Mouse (Mus musculus) CH12.LX (cell line): ENCODE measurements around the gene Mesd. TPM values are rescaled to one million over a fixed set of nuclear protein-coding genes. Genes with fewer than 3 reads are reported as not detected.

Experiments
- DNase-seq: peaks from one replicate; pipeline ENCODE4 v3.0.0-alpha.2; 2013; ENCODE audit errors: extremely low read depth
- H3K27ac ChIP-seq: 2 replicates; pipeline ENCODE4 v1.5.1; 2012; ENCODE audit warnings: low read depth, mild to moderate bottlenecking, control low read depth, moderate library complexity; ENCODE audit not compliant: insufficient read depth
- H3K27me3 ChIP-seq: replicated peaks from 2 replicates; pipeline ENCODE3; 2012; ENCODE audit warnings: inconsistent platforms
- H3K36me3 ChIP-seq, 2 experiments: replicated peaks in 1 of 2; 2 replicates each; pipeline versions ENCODE3 to v1.6.1; 2012; ENCODE audit warnings: inconsistent platforms in 1 of 2, low read length in 1 of 2, mild to moderate bottlenecking in 1 of 2, mixed read lengths in 1 of 2, moderate library complexity in 1 of 2; ENCODE audit not compliant: control insufficient read depth in 1 of 2, insufficient read depth in 1 of 2
- H3K4me1 ChIP-seq, 2 experiments: 2 replicates each; pipeline ENCODE4 v1.6.1; 2012; ENCODE audit warnings: inconsistent platforms in 1 of 2, moderate library complexity in 1 of 2; ENCODE audit not compliant: insufficient read depth in 2 of 2, control insufficient read depth in 1 of 2
- H3K4me2 ChIP-seq: 2 replicates; pipeline ENCODE4 v1.6.1; 2012; ENCODE audit warnings: low read depth, mild to moderate bottlenecking, control low read depth; ENCODE audit not compliant: poor library complexity, insufficient read depth, severe bottlenecking
- H3K4me3 ChIP-seq, 3 experiments: fragments of 150-350 bp in 1 of 3; sonication (generic) in 1 of 3; replicated peaks in 1 of 3; 2 replicates each; pipeline versions ENCODE3 to v1.5.1; 2011 to 2012; ENCODE audit warnings: low read depth in 2 of 3, low read length in 2 of 3, mild to moderate bottlenecking in 2 of 3, moderate library complexity in 2 of 3, control low read depth in 1 of 3, improper control_type of control experiment in 1 of 3, inconsistent platforms in 1 of 3, mixed read lengths in 1 of 3; ENCODE audit not compliant: poor library complexity in 1 of 3
- H3K79me2 ChIP-seq: replicated peaks from 2 replicates; pipeline ENCODE4 v1.6.1; 2012; ENCODE audit warnings: mild to moderate bottlenecking, moderate library complexity; ENCODE audit not compliant: control insufficient read depth, poor library complexity, insufficient read depth, severe bottlenecking; ENCODE audit errors: extremely low read depth
- H3K9ac ChIP-seq: 2 replicates; pipeline ENCODE4 v1.6.1; 2012; ENCODE audit warnings: low read depth, mild to moderate bottlenecking, control low read depth, moderate library complexity; ENCODE audit not compliant: insufficient read depth
- H3K9me3 ChIP-seq: replicated peaks from 2 replicates; pipeline ENCODE3; 2012; ENCODE audit warnings: low read length, inconsistent platforms, mixed read lengths
- BHLHE40 ChIP-seq: IDR thresholded peaks from 2 replicates; pipeline ENCODE4 v1.6.1; 2011; ENCODE audit warnings: mild to moderate bottlenecking, low read depth, low read length, improper control_type of control experiment
- CHD2 ChIP-seq: IDR thresholded peaks from 2 replicates; pipeline ENCODE4 v1.6.1; 2011; ENCODE audit warnings: low read length, improper control_type of control experiment
- CTCF ChIP-seq, 2 experiments: IDR thresholded peaks in 1 of 2; conservative IDR thresholded peaks in 1 of 2; 2 replicates each; pipeline ENCODE4 v1.5.1; 2011 to 2012; ENCODE audit warnings: low read depth in 2 of 2, low read length in 2 of 2, improper control_type of control experiment in 1 of 2, inconsistent platforms in 1 of 2, mild to moderate bottlenecking in 1 of 2, moderate library complexity in 1 of 2
- E2F4 ChIP-seq: IDR thresholded peaks from 2 replicates; pipeline ENCODE4 v1.6.1; 2011; ENCODE audit warnings: low read depth, low read length, improper control_type of control experiment; ENCODE audit not compliant: insufficient replicate concordance
- ELF1 ChIP-seq: IDR thresholded peaks from 2 replicates; pipeline ENCODE4 v1.6.1; 2014; ENCODE audit warnings: low read depth, mild to moderate bottlenecking, inconsistent platforms, low read length, improper control_type of control experiment
- EP300 ChIP-seq: IDR thresholded peaks from 2 replicates; pipeline ENCODE4 v1.6.1; 2011; ENCODE audit warnings: low read length, improper control_type of control experiment
- ETS1 ChIP-seq: conservative IDR thresholded peaks from 2 replicates; pipeline ENCODE4 v1.6.1; 2012; ENCODE audit warnings: low read depth, mild to moderate bottlenecking, inconsistent platforms, low read length, improper control_type of control experiment, moderate library complexity
- HCFC1 ChIP-seq: IDR thresholded peaks from 2 replicates; pipeline ENCODE4 v1.6.1; 2012; ENCODE audit warnings: low read depth, mild to moderate bottlenecking, inconsistent platforms, low read length, improper control_type of control experiment
- IRF4 ChIP-seq: IDR thresholded peaks from 2 replicates; pipeline ENCODE4 v1.6.1; 2014; ENCODE audit warnings: low read depth, mild to moderate bottlenecking, inconsistent platforms, low read length, improper control_type of control experiment
- MAX ChIP-seq: IDR thresholded peaks from 2 replicates; pipeline ENCODE4 v1.6.1; 2011; ENCODE audit warnings: low read length, improper control_type of control experiment
- MAZ ChIP-seq: IDR thresholded peaks from 2 replicates; pipeline ENCODE4 v1.6.1; 2012; ENCODE audit warnings: low read depth, mild to moderate bottlenecking, inconsistent platforms, low read length, improper control_type of control experiment, moderate library complexity
- MEF2A ChIP-seq: IDR thresholded peaks from 2 replicates; pipeline ENCODE4 v1.6.1; 2014; ENCODE audit warnings: low read depth, mild to moderate bottlenecking, inconsistent platforms, low read length, improper control_type of control experiment, borderline replicate concordance
- MXI1 ChIP-seq: IDR thresholded peaks from 2 replicates; pipeline ENCODE4 v1.6.1; 2011; ENCODE audit warnings: mild to moderate bottlenecking, low read depth, low read length, improper control_type of control experiment
- MYC ChIP-seq: IDR thresholded peaks from 2 replicates; pipeline ENCODE4 v1.6.1; 2011; ENCODE audit warnings: low read depth, mild to moderate bottlenecking, improper control_type of control experiment, low read length
- NELFE ChIP-seq: IDR thresholded peaks from 2 replicates; pipeline ENCODE4 v1.6.1; 2011; ENCODE audit warnings: low read depth, low read length, improper control_type of control experiment
- NRF1 ChIP-seq: IDR thresholded peaks from 2 replicates; pipeline ENCODE4 v1.6.1; 2014; ENCODE audit warnings: low read depth, mild to moderate bottlenecking, inconsistent platforms, low read length, improper control_type of control experiment, moderate library complexity
- PAX5 ChIP-seq: IDR thresholded peaks from 2 replicates; pipeline ENCODE4 v1.6.1; 2012; ENCODE audit warnings: low read length, inconsistent platforms, mixed read lengths
- POLR2AphosphoS2 ChIP-seq: IDR thresholded peaks from 2 replicates; pipeline ENCODE4 v1.6.1; 2011; ENCODE audit warnings: low read depth, low read length, improper control_type of control experiment
- RAD21 ChIP-seq: IDR thresholded peaks from 2 replicates; pipeline ENCODE4 v1.6.1; 2011; ENCODE audit warnings: low read depth, mild to moderate bottlenecking, low read length, improper control_type of control experiment, moderate library complexity
- RCOR1 ChIP-seq: conservative IDR thresholded peaks from 2 replicates; pipeline ENCODE4 v1.6.1; 2012; ENCODE audit warnings: low read depth, mild to moderate bottlenecking, inconsistent platforms, low read length, improper control_type of control experiment
- SIN3A ChIP-seq: IDR thresholded peaks from 2 replicates; pipeline ENCODE4 v1.6.1; 2012; ENCODE audit warnings: low read length, improper control_type of control experiment, inconsistent platforms
- SMC3 ChIP-seq: IDR thresholded peaks from 2 replicates; pipeline ENCODE4 v1.6.1; 2011; ENCODE audit warnings: low read depth, low read length, improper control_type of control experiment
- TBP ChIP-seq: conservative IDR thresholded peaks from 2 replicates; pipeline ENCODE4 v1.6.1; 2011; ENCODE audit warnings: low read depth, low read length, improper control_type of control experiment
- TCF12 ChIP-seq: IDR thresholded peaks from 2 replicates; pipeline ENCODE4 v1.6.1; 2014; ENCODE audit warnings: low read depth, mild to moderate bottlenecking, inconsistent platforms, low read length, improper control_type of control experiment
- UBTF ChIP-seq: IDR thresholded peaks from 2 replicates; pipeline ENCODE4 v1.6.1; 2012; ENCODE audit warnings: low read depth, mild to moderate bottlenecking, inconsistent platforms, low read length, improper control_type of control experiment, moderate library complexity
- USF1 ChIP-seq: IDR thresholded peaks from 2 replicates; pipeline ENCODE4 v1.6.1; 2014; ENCODE audit warnings: low read depth, mild to moderate bottlenecking, inconsistent platforms, low read length, improper control_type of control experiment
- USF2 ChIP-seq: conservative IDR thresholded peaks from 2 replicates; pipeline ENCODE4 v1.6.1; 2011; ENCODE audit warnings: low read depth, low read length, improper control_type of control experiment
- ZKSCAN1 ChIP-seq: IDR thresholded peaks from 2 replicates; pipeline ENCODE4 v1.6.1; 2012; ENCODE audit warnings: low read depth, inconsistent platforms, low read length, improper control_type of control experiment, borderline replicate concordance
- ZMIZ1 ChIP-seq: IDR thresholded peaks from 2 replicates; pipeline ENCODE4 v1.6.1; 2012; ENCODE audit warnings: low read depth, mild to moderate bottlenecking, inconsistent platforms, low read length, improper control_type of control experiment
- ZNF384 ChIP-seq: IDR thresholded peaks from 2 replicates; pipeline ENCODE4 v1.6.1; 2012; ENCODE audit warnings: low read depth, low read length, improper control_type of control experiment, inconsistent platforms
- dilution Hi-C: fragments of 300-500 bp; cut with MboI; formaldehyde crosslinking; loops from 2 replicates; pipeline ENCODE4 v1.14.3; 2020; ENCODE audit warnings: low sequenced_read_pairs; ENCODE audit not compliant: extremely low pct_unique_long_range_greater_than_20kb, extremely low pct_ligation_motif_present
- in situ Hi-C: fragments of 300-500 bp; cut with MboI; formaldehyde crosslinking; loops from 3 replicates; pipeline ENCODE4 v1.14.3; 2019; ENCODE audit warnings: low sequenced_read_pairs, low pct_ligation_motif_present, low pct_unique_long_range_greater_than_20kb, mixed read lengths
- polyA plus RNA-seq: library from polyadenylated mRNA; unstranded; fragments of >175 nt; gene quantifications from 2 replicates; pipeline ENCODE4 v1.2.1, GENCODE M21; 2012; ENCODE audit warnings: low read depth; ENCODE audit not compliant: insufficient read length
- total RNA-seq, 2 experiments: library from RNA; depleted of rRNA; stranded (reverse); fragments of 300-350 nt in 1 of 2; fragments of >200 nt in 1 of 2; gene quantifications; 2 replicates each; pipeline ENCODE4 v1.2.3; 2012 to 2014

The Mesd gene
- total and polyA plus RNA-seq, 3 experiments = 33.4 to 67.6 (median 40.6) TPM

DNA sequence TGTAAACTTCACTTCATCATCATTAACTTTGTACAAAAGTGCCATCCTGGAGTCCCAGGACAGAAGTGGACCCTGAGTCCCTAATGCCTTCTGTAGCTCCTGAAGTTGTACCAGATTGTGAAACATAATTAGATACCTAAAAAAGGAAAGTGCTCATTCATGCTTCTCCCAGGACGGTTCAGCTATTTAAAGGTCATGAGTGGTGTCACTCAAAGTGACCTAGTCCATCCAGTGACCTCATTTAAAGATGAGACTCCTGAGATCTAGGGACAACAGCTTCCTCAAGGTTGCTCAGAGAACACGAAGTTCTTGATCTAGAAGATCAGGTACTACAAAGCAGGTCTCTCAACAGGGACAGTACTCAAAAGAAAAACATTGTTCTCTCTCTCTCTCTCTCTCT is 20.7 kb upstream of the Mesd start:
- Histone ChIP-seq H3K27me3 (no peaks in the 10 kb centered on the region), H3K27ac (no peak overlapping the region), H3K9ac (no peak overlapping the region), H3K4me2 (no peak overlapping the region), H3K9me3 (no peaks in the 10 kb centered on the region)
- dilution Hi-C loops = no loop called here
- TF ChIP-seq POLR2AphosphoS2 (no peak), MAZ (no peak), CHD2 (no peak), SMC3 (no peak), SIN3A (no peak), PAX5 (no peak), RCOR1 (no peak), ZKSCAN1 (no peak), MYC (no peak), ETS1 (no peak), E2F4 (no peak), MEF2A (no peak), NRF1 (no peak), UBTF (no peak), TCF12 (no peak), MAX (no peak), MXI1 (no peak), ZNF384 (no peak), USF2 (no peak)
- TF ChIP-seq, all 38 proteins: peak for 0
- H3K36me3 ChIP-seq = no peaks in the 10 kb centered on the region
- no peak overlapping the region for H3K4me3 ChIP-seq
- H3K4me1 ChIP-seq = peaks cover 10 to 17% of the 10 kb centered on the region in 2 experiments; a peak in 3 of 4 replicates
- no peak for DNase-seq
- H3K79me2 ChIP-seq = no peaks in the 10 kb centered on the region
- in situ Hi-C loops = no loop called here

DNA sequence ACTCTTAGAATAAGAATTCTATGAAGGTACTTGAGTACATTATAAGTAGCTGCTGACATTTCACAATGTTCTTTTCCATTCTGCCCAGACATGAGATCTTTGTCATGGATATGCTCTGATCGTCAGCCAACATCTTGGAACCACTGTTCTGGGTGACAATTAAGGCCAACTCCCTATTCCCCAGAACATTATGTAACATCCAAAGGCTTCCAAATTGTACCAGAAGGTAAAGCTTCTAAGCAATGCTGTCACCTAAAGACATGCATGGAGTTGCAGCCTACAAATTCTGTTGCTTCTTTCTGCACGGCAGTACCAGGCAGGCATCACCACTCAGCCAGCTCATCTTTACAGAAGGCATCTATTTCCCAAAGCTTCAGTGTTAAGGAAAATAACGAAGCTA is 16.1 kb upstream of the Mesd start:
- Histone ChIP-seq H3K27ac (no peak overlapping the region), H3K79me2 (no peaks in the 10 kb centered on the region), H3K9ac (no peak overlapping the region), H3K27me3 (no peaks in the 10 kb centered on the region), H3K9me3 (no peaks in the 10 kb centered on the region), H3K4me2 (no peak overlapping the region), H3K4me3 (no peak overlapping the region), H3K36me3 (no peaks in the 10 kb centered on the region)
- dilution Hi-C loops = no loop called here
- in situ Hi-C loops = no loop called here
- no peak for DNase-seq
- no peak for TF ChIP-seq SIN3A
- TF ChIP-seq ZMIZ1 = no peak
- no peak for TF ChIP-seq NELFE
- no peak for TF ChIP-seq E2F4
- no peak for TF ChIP-seq MEF2A
- no peak for TF ChIP-seq MAX
- no peak for TF ChIP-seq USF2
- TF ChIP-seq SMC3 = no peak
- TF ChIP-seq TBP = no peak
- TF ChIP-seq EP300 = no peak
- no peak for TF ChIP-seq CTCF (conservative IDR thresholded peaks at IDR 0.05 in 1 of 2, IDR thresholded peaks at IDR 0.05 in 1 of 2; ENCODE audit: low read depth in 2 of 2, low read length in 2 of 2)
- no peak for TF ChIP-seq TCF12
- TF ChIP-seq USF1 = no peak
- TF ChIP-seq ELF1 = no peak
- no peak for TF ChIP-seq NRF1
- no peak for TF ChIP-seq BHLHE40
- no peak for TF ChIP-seq RAD21
- TF ChIP-seq HCFC1 = no peak
- no peak for TF ChIP-seq IRF4
- TF ChIP-seq, all 38 proteins: peak for 0
- H3K4me1 ChIP-seq = no peaks in the 10 kb centered on the region
